Mouse (Mus musculus) liver, postnatal 0 days (tissue): ENCODE results near the gene Sash1. TPM values are rescaled to one million over a fixed set of nuclear protein-coding genes. Genes with fewer than 3 reads are reported as not detected.

Experiments
- ATAC-seq: fragments of 200-750 bp; cut with Nextera tagmentation; 2 replicates; pipeline ENCODE4 v1.8.0; 2017; ENCODE audit warnings: mild to moderate bottlenecking, moderate library complexity
- DNase-seq: peaks from one replicate; pipeline ENCODE4 v3.0.0-alpha.2; 2016
- H3K27ac ChIP-seq: fragments of 300-500 bp; sonication (generic); 2 replicates; pipeline ENCODE4 v1.5.1; 2014; ENCODE audit warnings: antibody characterized with exemption, moderate library complexity, mild to moderate bottlenecking, low read depth
- H3K27me3 ChIP-seq: fragments of 300-500 bp; sonication (generic); 2 replicates; pipeline ENCODE4 v1.6.1; 2014; ENCODE audit warnings: low read length, control low read depth, mixed read lengths; ENCODE audit not compliant: insufficient read depth
- H3K36me3 ChIP-seq: fragments of 300-500 bp; sonication (generic); replicated peaks from 2 replicates; pipeline ENCODE4 v1.6.1; 2014; ENCODE audit warnings: mild to moderate bottlenecking, control low read depth, low read length, moderate library complexity, mixed read lengths; ENCODE audit not compliant: insufficient read depth
- H3K4me1 ChIP-seq: fragments of 300-500 bp; sonication (generic); 2 replicates; pipeline ENCODE4 v1.6.1; 2014; ENCODE audit warnings: antibody characterized with exemption, mild to moderate bottlenecking, control low read depth; ENCODE audit not compliant: insufficient read depth
- H3K4me2 ChIP-seq: fragments of 300-500 bp; sonication (generic); 2 replicates; pipeline ENCODE4 v1.6.1; 2014; ENCODE audit warnings: low read depth, mild to moderate bottlenecking, low read length, moderate library complexity, mixed read lengths
- H3K4me3 ChIP-seq: fragments of 300-500 bp; sonication (generic); 2 replicates; pipeline ENCODE4 v1.5.1; 2014; ENCODE audit warnings: low read depth, low read length
- H3K9ac ChIP-seq: fragments of 300-500 bp; sonication (generic); replicated peaks from 2 replicates; pipeline ENCODE4 v1.6.1; 2014; ENCODE audit warnings: mild to moderate bottlenecking, moderate library complexity
- H3K9me3 ChIP-seq: fragments of 300-500 bp; sonication (generic); 2 replicates; pipeline ENCODE4 v1.6.1; 2016; ENCODE audit warnings: mild to moderate bottlenecking, control low read depth, low read length, mixed read lengths
- CTCF ChIP-seq: sonication (generic); IDR thresholded peaks from 2 replicates; pipeline ENCODE4 v1.5.1; 2016; ENCODE audit warnings: antibody characterized with exemption, low read depth
- EP300 ChIP-seq: IDR thresholded peaks from 2 replicates; pipeline ENCODE4 v1.6.1; 2016; ENCODE audit warnings: antibody characterized with exemption, low read depth, mild to moderate bottlenecking
- WGBS: fragments of 180-500 bp; shearing (Covaris S2); extraction: QIAGEN DNeasy Blood & Tissue Kit; methylation state at CpG from one replicate; pipeline ENCODE4 v1.1.7; 2014; ENCODE audit not compliant: insufficient replicate concordance; 5-methylcytosine and 5-hydroxymethylcytosine counted together
- polyA plus RNA-seq: library from polyadenylated mRNA; unstranded; fragments of >200 nt; fragmentation: Nextera tagmentation; extraction: Ambion mirVana; gene quantifications from 2 replicates; pipeline ENCODE4 v1.2.1, GENCODE M21; 2015

Gene Sash1
- polyA plus RNA-seq, 1 experiment from 2014 or later, result 1.9 TPM

- DNase-seq (no peak), ATAC-seq (no peak)
- Histone ChIP-seq H3K36me3 (no peaks in the 10 kb centered on the region), H3K4me1 (no peaks in the 10 kb centered on the region), H3K4me3 (no peak overlapping the region), H3K9me3 (no peaks in the 10 kb centered on the region), H3K27ac (no peak overlapping the region), H3K9ac (no peak overlapping the region), H3K4me2 (no peak overlapping the region), H3K27me3 (no peaks in the 10 kb centered on the region)
- WGBS, result 76% methylated on average over 4 of the region's 4 CpGs
- TF ChIP-seq EP300, result no peak
- TF ChIP-seq CTCF, result no peak
Measured at GRCm38 (mm10) chr10:8811261-8812039, 74.4 kb downstream of the Sash1 start.

GRCm38 (mm10) chr10:8810496-8810895, 75.4 kb downstream of the Sash1 start:
- Histone ChIP-seq H3K4me1 (no peaks in the 10 kb centered on the region), H3K27me3 (no peaks in the 10 kb centered on the region), H3K9me3 (no peaks in the 10 kb centered on the region), H3K36me3 (no peaks in the 10 kb centered on the region), H3K4me2 (no peak overlapping the region), H3K9ac (no peak overlapping the region), H3K4me3 (no peak overlapping the region), H3K27ac (no peak overlapping the region)
- WGBS, result 88% methylated on average over 7 of the region's 7 CpGs
- ATAC-seq, result no peak
- TF ChIP-seq CTCF (no peak), EP300 (no peak)
- DNase-seq, result no peak

- Histone ChIP-seq H3K27ac (no peak overlapping the region), H3K4me2 (no peak overlapping the region), H3K9me3 (no peaks in the 10 kb centered on the region), H3K4me1 (no peaks in the 10 kb centered on the region; the same call in none of the 2 replicates), H3K4me3 (no peak overlapping the region), H3K36me3 (no peaks in the 10 kb centered on the region), H3K9ac (no peak overlapping the region), H3K27me3 (no peaks in the 10 kb centered on the region)
- no peak for DNase-seq
- ATAC-seq, result no peak
- no peak for TF ChIP-seq CTCF
- no peak for TF ChIP-seq EP300
- 79% methylated on average over 10 of the region's 10 CpGs for WGBS
Measured at GRCm38 (mm10) chr10:8808383-8808782, 77.5 kb downstream of the Sash1 start.

GRCm38 (mm10) chr10:8807581-8807980, 78.3 kb downstream of the Sash1 start:
- H3K4me2 ChIP-seq, result no peak overlapping the region
- DNase-seq (no peak), ATAC-seq (no peak)
- H3K9me3 ChIP-seq, result no peaks in the 10 kb centered on the region
- no peak overlapping the region for H3K4me3 ChIP-seq
- H3K9ac ChIP-seq, result no peak overlapping the region
- H3K27ac ChIP-seq, result no peak overlapping the region
- H3K4me1 ChIP-seq, result no peaks in the 10 kb centered on the region; the same call in none of the 2 replicates
- no peaks in the 10 kb centered on the region; the same call in 1 of the 2 replicates for H3K36me3 ChIP-seq
- H3K27me3 ChIP-seq, result no peaks in the 10 kb centered on the region
- TF ChIP-seq CTCF, result no peak
- TF ChIP-seq EP300, result no peak
- WGBS, result 78% methylated on average over 9 of the region's 9 CpGs

- Histone ChIP-seq H3K36me3 (no peaks in the 10 kb centered on the region; the same call in 1 of the 2 replicates), H3K9ac (no peak overlapping the region), H3K4me1 (no peaks in the 10 kb centered on the region; the same call in none of the 2 replicates), H3K27me3 (no peaks in the 10 kb centered on the region), H3K4me3 (no peak overlapping the region), H3K9me3 (no peaks in the 10 kb centered on the region), H3K4me2 (no peak overlapping the region), H3K27ac (no peak overlapping the region)
- DNase-seq (no peak), ATAC-seq (peak; percentile 64)
- 71% methylated on average over 3 of the region's 3 CpGs for WGBS
- no peak for TF ChIP-seq EP300
- no peak for TF ChIP-seq CTCF
Measured at GRCm38 (mm10) chr10:8805402-8805801, 80.5 kb downstream of the Sash1 start.

- no peaks in the 10 kb centered on the region for H3K9me3 ChIP-seq
- no peaks in the 10 kb centered on the region for H3K27me3 ChIP-seq
- no peak overlapping the region for H3K4me3 ChIP-seq
- whole genome bisulfite sequencing, result 43% methylated on average over 8 of the region's 8 CpGs
- ATAC-seq, result peak; percentile 32; the same call in 1 of the 2 replicates
- TF ChIP-seq EP300, result no peak
- TF ChIP-seq CTCF, result no peak
- 0 out of 2 replicates have a peak overlapping the region, but pooled peaks have one; percentile 22 for H3K27ac ChIP-seq
- no peaks in the 10 kb centered on the region; the same call in none of the 2 replicates for H3K4me1 ChIP-seq
- peak; percentile 52 for DNase-seq
- no peak overlapping the region for H3K4me2 ChIP-seq
- H3K36me3 ChIP-seq, result no peaks in the 10 kb centered on the region; the same call in 1 of the 2 replicates
- H3K9ac ChIP-seq, result no peak overlapping the region
Measured at GRCm38 (mm10) chr10:8804292-8804691, 81.6 kb downstream of the Sash1 start.
